Mouse (Mus musculus) kidney, embryonic 15.5 days (tissue): ENCODE results near the gene Slxl1. TPM values are rescaled to one million over a fixed set of nuclear protein-coding genes. Genes with fewer than 3 reads are reported as not detected.
"Not testable (repeated sequence)": the region's sequence is repeated elsewhere in the genome, so short reads cannot be mapped to it uniquely, and the experiment has no call there.

Experiments used
- ATAC-seq: fragments of 200-750 bp; cut with Nextera tagmentation; replicated peaks from 2 replicates; pipeline ENCODE4 v1.8.0; 2017; ENCODE audit warnings: moderate TSS enrichment; ENCODE audit not compliant: low FRiP score
- H3K27ac ChIP-seq: fragments of 300-500 bp; sonication (generic); 2 replicates; pipeline ENCODE4 v1.5.1; 2015; ENCODE audit warnings: mild to moderate bottlenecking, inconsistent platforms
- H3K27me3 ChIP-seq: fragments of 300-500 bp; sonication (generic); 2 replicates; pipeline ENCODE4 v1.6.1; 2015; ENCODE audit warnings: inconsistent platforms
- H3K36me3 ChIP-seq: fragments of 300-500 bp; sonication (generic); 2 replicates; pipeline ENCODE4 v1.6.1; 2015; ENCODE audit warnings: inconsistent platforms
- H3K4me1 ChIP-seq: fragments of 300-500 bp; sonication (generic); 2 replicates; pipeline ENCODE4 v1.6.1; 2015; ENCODE audit warnings: inconsistent platforms
- H3K4me2 ChIP-seq: fragments of 300-500 bp; sonication (generic); 2 replicates; pipeline ENCODE4 v1.6.1; 2015; ENCODE audit warnings: moderate library complexity, mild to moderate bottlenecking, inconsistent platforms
- H3K4me3 ChIP-seq: fragments of 300-500 bp; sonication (generic); replicated peaks from 2 replicates; pipeline ENCODE4 v1.5.1; 2015; ENCODE audit warnings: mild to moderate bottlenecking, inconsistent platforms
- H3K9ac ChIP-seq: fragments of 300-500 bp; sonication (generic); 2 replicates; pipeline ENCODE4 v1.6.1; 2015; ENCODE audit warnings: mild to moderate bottlenecking, inconsistent platforms
- H3K9me3 ChIP-seq: fragments of 300-500 bp; sonication (generic); replicated peaks from 2 replicates; pipeline ENCODE4 v1.6.1; 2016; ENCODE audit warnings: inconsistent platforms
- WGBS: fragments of 180-500 bp; shearing (Covaris S2); methylation state at CpG from one replicate; pipeline ENCODE4 v1.1.7; 2015; ENCODE audit warnings: mixed read lengths; 5-methylcytosine and 5-hydroxymethylcytosine counted together
- polyA plus RNA-seq: library from polyadenylated mRNA; unstranded; fragments of >200 nt; fragmentation: Nextera tagmentation; extraction: Ambion mirVana; gene quantifications from 2 replicates; pipeline ENCODE4 v1.2.1, GENCODE M21; 2015

Gene Slxl1
- not detected in 2 replicates for polyA plus RNA-seq

GRCm38 (mm10) chrX:55226576-55226975 is at the start of gene Slxl1:
Gene Slxl1 (plus strand): TSS chrX:55226876.
- not testable (repeated sequence) for H3K4me2 ChIP-seq, H3K27me3 ChIP-seq, H3K9ac ChIP-seq, H3K9me3 ChIP-seq, H3K36me3 ChIP-seq, H3K27ac ChIP-seq, ATAC-seq, H3K4me1 ChIP-seq, H3K4me3 ChIP-seq
- WGBS, result no CpG with 5 or more reads among the region's 6 CpGs
